Comparison of ENCODE assay signal across 8 mouse cellular contexts in the genomic region with DNA sequence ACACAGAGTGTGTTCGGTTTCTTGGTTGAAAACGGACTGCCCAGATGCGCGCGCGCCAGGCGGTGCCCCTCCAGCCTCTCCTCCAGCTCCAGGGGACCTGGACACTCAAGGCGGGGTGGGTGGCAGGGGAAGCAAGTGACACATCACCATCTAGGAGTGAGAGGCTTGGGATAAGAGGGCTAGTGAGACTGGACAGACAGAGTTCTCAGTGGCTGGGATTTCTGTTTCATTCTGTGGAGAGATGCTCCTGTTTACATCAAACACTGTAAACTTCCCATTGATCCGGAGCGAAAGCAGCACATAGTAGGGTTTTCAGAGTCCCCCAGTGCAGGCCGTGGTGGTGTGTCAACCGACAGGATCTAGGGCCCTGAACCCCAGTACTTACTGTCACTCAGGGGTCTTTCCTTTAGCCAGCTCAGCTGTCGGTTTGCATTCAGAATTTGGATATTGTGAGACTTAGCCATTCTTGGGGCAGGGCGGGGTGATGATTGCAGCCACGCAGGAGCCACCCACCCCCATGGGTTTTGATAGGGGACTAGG. TPM values are rescaled to one million over a fixed set of nuclear protein-coding genes. Genes with fewer than 3 reads are reported as not detected.
DNase-seq lines count a peak whose midpoint lies in the region; ATAC-seq and TF ChIP-seq lines count a peak whose summit lies in the region.

No protein-coding gene starts in this region.

- H3K27me3 ChIP-seq in embryonic facial prominence, embryonic 15.5 days: peaks cover 32% of the 10 kb centered on the region
- peaks cover 22% of the 10 kb centered on the region for H3K27me3 ChIP-seq in intestine, embryonic 14.5 days (replicated peaks; ENCODE audit: control insufficient read depth, insufficient read depth, low read length)
- peaks cover 13% of the 10 kb centered on the region for H3K27me3 ChIP-seq in myocyte (ENCODE audit: control insufficient read depth, insufficient read depth, insufficient read length)

- no peak overlapping the region; the same call in 1 of the 2 replicates for H3K27ac ChIP-seq in left cerebral cortex, adult 2 months
- 0 out of 2 replicates have a peak overlapping the region, but pooled peaks have one; percentile 81 for H3K27ac ChIP-seq in embryonic facial prominence, embryonic 15.5 days (replicated peaks)
- no peak overlapping the region for H3K27ac ChIP-seq in intestine, embryonic 14.5 days (ENCODE audit: low read depth)

- H3ac ChIP-seq in myocyte (ENCODE audit: control insufficient read depth, insufficient read length): peak overlapping the region; percentile 27

- no peaks in the 10 kb centered on the region for H3K9me3 ChIP-seq in embryonic facial prominence, embryonic 15.5 days (replicated peaks)
- no peaks in the 10 kb centered on the region for H3K9me3 ChIP-seq in intestine, embryonic 14.5 days (ENCODE audit: control insufficient read depth, low read length)

- TF ChIP-seq CTCF in left cerebral cortex, adult 2 months (IDR thresholded peaks at IDR 0.05): no peak

- peak overlapping the region; percentile 100 for H3K4me2 ChIP-seq in embryonic facial prominence, embryonic 15.5 days (replicated peaks)
- peak overlapping the region; percentile 100 for H3K4me2 ChIP-seq in intestine, embryonic 14.5 days (ENCODE audit: low read length)
- peak overlapping the region; percentile 76 for H3K4me2 ChIP-seq in myocyte (ENCODE audit: low read depth)

- H3K4me1 ChIP-seq in embryonic facial prominence, embryonic 15.5 days: peaks cover 53% of the 10 kb centered on the region
- peaks cover 6% of the 10 kb centered on the region for H3K4me1 ChIP-seq in intestine, embryonic 14.5 days (replicated peaks; ENCODE audit: control insufficient read depth, insufficient read depth, low read length)

- peak overlapping the region; percentile 93 for H3K4me3 ChIP-seq in left cerebral cortex, adult 2 months
- peak overlapping the region; percentile 82 for H3K4me3 ChIP-seq in embryonic facial prominence, embryonic 15.5 days (replicated peaks)
- H3K4me3 ChIP-seq in intestine, embryonic 14.5 days (ENCODE audit: low read depth, low read length): peak overlapping the region; percentile 94
- peak overlapping the region; percentile 74 for H3K4me3 ChIP-seq in myocyte

- intact Hi-C loops in left cerebral cortex, adult 2 months (cut with DNase I): loop anchor here (2.0 kb wide), 1 partner anchor 32 kb away; no protein-coding TSS in a partner anchor
- intact Hi-C loops in left cerebral cortex, postnatal 4 days (cut with DNase I): no loop called here

- WGBS in embryonic facial prominence, embryonic 15.5 days: 20% methylated on average over 15 of the region's 15 CpGs
- WGBS in intestine, embryonic 14.5 days: 18% methylated on average over 15 of the region's 15 CpGs

- no peak for DNase-seq in left cerebral cortex, adult 2 months (ENCODE audit: extremely low spot score in 1 of 2, low spot score in 2 of 2)
- DNase-seq in left cerebral cortex, postnatal 4 days: no peak
- no peak for DNase-seq in intestine, embryonic 14.5 days (ENCODE audit: low spot score)
- DNase-seq in cerebellum, adult 8-10 months: no peak
- no peak for DNase-seq in T-cell, adult 2 months (ENCODE audit: low spot score)

- peak overlapping the region; percentile 66 for H3K9ac ChIP-seq in embryonic facial prominence, embryonic 15.5 days
- peak overlapping the region; percentile 76 for H3K9ac ChIP-seq in intestine, embryonic 14.5 days (ENCODE audit: low read length)

- peaks cover 3% of the 10 kb centered on the region for H3K36me3 ChIP-seq in embryonic facial prominence, embryonic 15.5 days
- peaks cover 5% of the 10 kb centered on the region for H3K36me3 ChIP-seq in intestine, embryonic 14.5 days (ENCODE audit: control insufficient read depth, insufficient read depth, low read length)
- no peaks in the 10 kb centered on the region for H3K36me3 ChIP-seq in myocyte (ENCODE audit: control insufficient read depth, insufficient read depth)

- ATAC-seq in embryonic facial prominence, embryonic 15.5 days (ENCODE audit: insufficient number of reproducible peaks, low FRiP score, low TSS enrichment, low read depth): no peak
- ATAC-seq in intestine, embryonic 14.5 days (replicated peaks; ENCODE audit: low FRiP score, low TSS enrichment, low read depth): no peak
- no peak for ATAC-seq in megakaryocyte progenitor cell, adult 5-6 weeks (replicated peaks; ENCODE audit: poor library complexity)

- no peaks in the 10 kb centered on the region for H3K79me2 ChIP-seq in myocyte (ENCODE audit: control insufficient read depth, insufficient read depth)

- no peak for TF ChIP-seq POLR2A in myocyte (IDR thresholded peaks at IDR 0.05; ENCODE audit: insufficient read length, low read depth)

TF ChIP-seq in myocyte, 11 proteins besides CTCF, POLR2A, EP300 and RAD21:
- TF ChIP-seq TCF3 (IDR thresholded peaks at IDR 0.05; ENCODE audit: insufficient read length, low read depth): no peak

RNA-seq across cellular contexts. Expression of a gene that starts 0.9 kb away (rescaled TPM):
- total RNA-seq in left cerebral cortex, adult 2 months (2021): 10 to 100 TPM; 43.4 to 46.8 TPM
- 10 to 100 TPM; 56.1 to 63.3 TPM for total RNA-seq in left cerebral cortex, postnatal 4 days (2021)
- polyA plus RNA-seq in embryonic facial prominence, embryonic 15.5 days (2015; fragmentation: Nextera tagmentation; extraction: Ambion mirVana): 41.7 and 42.5 TPM in 2 replicates
- 41.4 and 43.5 TPM in 2 replicates for polyA plus RNA-seq in intestine, embryonic 14.5 days (2014; fragmentation: Nextera tagmentation; extraction: Ambion mirVana)
- 13.0 TPM for polyA plus RNA-seq in myocyte (2012; fragmentation: generic; extraction: Trizol)
- 37.5 and 44.2 TPM in 2 replicates for total RNA-seq in megakaryocyte progenitor cell, adult 5-6 weeks (2015)
- total RNA-seq in megakaryocyte progenitor cell, adult 5-6 weeks (2017): 55.8 and 57.1 TPM in 2 replicates

RNA-seq across cellular contexts. Expression of a gene that starts 1.6 kb away (rescaled TPM):
- under 1 TPM; 0.38 to 0.40 TPM for total RNA-seq in left cerebral cortex, adult 2 months (2021)
- 1 to 10 TPM; 2.3 to 2.6 TPM for total RNA-seq in left cerebral cortex, postnatal 4 days (2021)
- polyA plus RNA-seq in embryonic facial prominence, embryonic 15.5 days (2015; fragmentation: Nextera tagmentation; extraction: Ambion mirVana): 0.19 and 0.20 TPM in 2 replicates
- polyA plus RNA-seq in intestine, embryonic 14.5 days (2014; fragmentation: Nextera tagmentation; extraction: Ambion mirVana): 0.16 and 0.23 TPM in 2 replicates
- polyA plus RNA-seq in myocyte (2012; fragmentation: generic; extraction: Trizol): not detected
- total RNA-seq in megakaryocyte progenitor cell, adult 5-6 weeks (2015): 0.93 and 1.2 TPM in 2 replicates
- 0.92 and 1.0 TPM in 2 replicates for total RNA-seq in megakaryocyte progenitor cell, adult 5-6 weeks (2017)

RNA-seq across cellular contexts. Expression of a gene that starts 30.9 kb away (rescaled TPM):
- 10 to 100 TPM; 55.5 to 68.1 TPM for total RNA-seq in left cerebral cortex, adult 2 months (2021)
- total RNA-seq in left cerebral cortex, postnatal 4 days (2021): 10 to 100 TPM; 59.2 to 60.1 TPM
- 49.5 and 50.0 TPM in 2 replicates for polyA plus RNA-seq in embryonic facial prominence, embryonic 15.5 days (2015; fragmentation: Nextera tagmentation; extraction: Ambion mirVana)
- 98.6 and 117 TPM in 2 replicates for polyA plus RNA-seq in intestine, embryonic 14.5 days (2014; fragmentation: Nextera tagmentation; extraction: Ambion mirVana)
- 18.3 TPM for polyA plus RNA-seq in myocyte (2012; fragmentation: generic; extraction: Trizol)
- total RNA-seq in megakaryocyte progenitor cell, adult 5-6 weeks (2015): 120 and 124 TPM in 2 replicates
- total RNA-seq in megakaryocyte progenitor cell, adult 5-6 weeks (2017): 41.1 and 61.3 TPM in 2 replicates

RNA-seq across cellular contexts. Expression of a gene that starts 49.4 kb away (rescaled TPM):
- under 1 TPM; 0.33 to 0.38 TPM for total RNA-seq in left cerebral cortex, adult 2 months (2021)
- under 1 TPM; 0.38 to 0.66 TPM for total RNA-seq in left cerebral cortex, postnatal 4 days (2021)
- 0.39 TPM in 1 of 2 replicates, not detected in the other for polyA plus RNA-seq in embryonic facial prominence, embryonic 15.5 days (2015; fragmentation: Nextera tagmentation; extraction: Ambion mirVana)
- polyA plus RNA-seq in intestine, embryonic 14.5 days (2014; fragmentation: Nextera tagmentation; extraction: Ambion mirVana): 0.46 and 0.67 TPM in 2 replicates
- polyA plus RNA-seq in myocyte (2012; fragmentation: generic; extraction: Trizol): not detected
- 0.20 and 0.49 TPM in 2 replicates for total RNA-seq in megakaryocyte progenitor cell, adult 5-6 weeks (2015)
- total RNA-seq in megakaryocyte progenitor cell, adult 5-6 weeks (2017): 0.68 TPM in 1 of 2 replicates, not detected in the other
